Mouse (Mus musculus): ENCODE results near the gene Amn1. TPM values are rescaled to one million over a fixed set of nuclear protein-coding genes. Genes with fewer than 3 reads are reported as not detected.
"Not testable (repeated sequence)": the region's sequence is repeated elsewhere in the genome, so short reads cannot be mapped to it uniquely, and the experiment has no call there.

Gene Amn1
- polyA plus RNA-seq, 1 experiment from 2014 or later = 9.1 TPM

DNA sequence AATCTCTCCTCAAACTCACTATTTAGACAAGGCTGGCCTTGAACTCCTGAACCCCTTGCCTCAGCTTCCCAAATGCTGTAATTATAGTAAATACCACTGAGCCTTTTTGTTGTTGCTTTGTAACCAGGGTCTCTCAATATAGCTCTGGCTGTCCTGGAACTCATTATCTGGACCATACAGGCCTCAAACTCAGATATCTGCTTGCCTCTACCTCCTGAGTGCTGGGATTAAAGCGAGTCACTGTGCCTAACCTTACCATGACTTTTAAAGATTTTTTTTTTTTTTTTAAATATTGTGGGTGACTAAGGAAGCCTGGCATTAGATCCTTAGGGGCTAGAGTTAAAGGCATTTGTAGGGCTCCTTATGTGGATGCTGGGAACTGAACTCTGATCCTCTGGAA, 4.5 kb downstream of the Amn1 start:
- H3K9ac ChIP-seq (replicated peaks) = no peak overlapping the region
- H3K4me1 ChIP-seq (ENCODE audit: insufficient read depth) = peaks cover 8% of the 10 kb centered on the region
- H3K36me3 ChIP-seq (replicated peaks; ENCODE audit: insufficient read depth, low read length) = peaks cover 29% of the 10 kb centered on the region
- no peak overlapping the region for H3K4me2 ChIP-seq (ENCODE audit: low read depth, low read length)
- no peak overlapping the region for H3K27ac ChIP-seq (ENCODE audit: low read depth)
- ATAC-seq (no peak), DNase-seq (no peak)
- TF ChIP-seq EP300 (IDR thresholded peaks at IDR 0.05; ENCODE audit: low read depth) (peak; percentile 63; the same call in 1 of the 2 replicates), CTCF (IDR thresholded peaks at IDR 0.05; ENCODE audit: low read depth) (no peak)
- H3K4me3 ChIP-seq (ENCODE audit: low read depth, low read length) = no peak overlapping the region
- no peaks in the 10 kb centered on the region for H3K27me3 ChIP-seq (ENCODE audit: insufficient read depth, low read length)
- H3K9me3 ChIP-seq (ENCODE audit: low read length) = no peaks in the 10 kb centered on the region
- WGBS (ENCODE audit: insufficient replicate concordance) = 59% methylated on average over 1 of the region's 1 CpGs

DNA sequence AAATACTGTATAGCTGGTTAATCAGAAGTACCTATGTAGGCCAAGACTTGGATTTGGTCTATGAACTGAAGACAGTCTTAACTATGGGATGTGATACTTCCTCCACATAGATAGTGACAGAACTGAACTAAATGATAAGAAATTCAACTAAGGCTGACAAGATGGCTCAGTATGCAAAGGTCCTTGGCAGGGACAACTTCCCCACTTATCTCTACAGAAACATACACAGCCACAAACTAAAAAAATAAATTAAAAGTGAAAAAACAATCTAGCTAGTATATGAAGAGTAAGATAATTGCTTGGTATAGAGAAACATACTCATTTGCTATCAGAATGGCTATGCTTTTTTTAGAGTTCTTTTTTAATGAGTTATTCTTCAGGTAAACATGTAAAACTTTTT, 9.4 kb downstream of the Amn1 start:
- Histone ChIP-seq H3K9me3 (ENCODE audit: low read length) (no peaks in the 10 kb centered on the region), H3K36me3 (replicated peaks; ENCODE audit: insufficient read depth, low read length) (peaks cover 50% of the 10 kb centered on the region), H3K4me2 (ENCODE audit: low read depth, low read length) (no peak overlapping the region), H3K4me1 (ENCODE audit: insufficient read depth) (no peaks in the 10 kb centered on the region), H3K9ac (replicated peaks) (no peak overlapping the region), H3K27ac (ENCODE audit: low read depth) (no peak overlapping the region), H3K4me3 (ENCODE audit: low read depth, low read length) (no peak overlapping the region), H3K27me3 (ENCODE audit: insufficient read depth, low read length) (no peaks in the 10 kb centered on the region)
- TF ChIP-seq CTCF (IDR thresholded peaks at IDR 0.05; ENCODE audit: low read depth) (no peak), EP300 (IDR thresholded peaks at IDR 0.05; ENCODE audit: low read depth) (peak; percentile 72)
- peak; percentile 49; the same call in 1 of the 2 replicates for ATAC-seq
- no peak for DNase-seq

DNA sequence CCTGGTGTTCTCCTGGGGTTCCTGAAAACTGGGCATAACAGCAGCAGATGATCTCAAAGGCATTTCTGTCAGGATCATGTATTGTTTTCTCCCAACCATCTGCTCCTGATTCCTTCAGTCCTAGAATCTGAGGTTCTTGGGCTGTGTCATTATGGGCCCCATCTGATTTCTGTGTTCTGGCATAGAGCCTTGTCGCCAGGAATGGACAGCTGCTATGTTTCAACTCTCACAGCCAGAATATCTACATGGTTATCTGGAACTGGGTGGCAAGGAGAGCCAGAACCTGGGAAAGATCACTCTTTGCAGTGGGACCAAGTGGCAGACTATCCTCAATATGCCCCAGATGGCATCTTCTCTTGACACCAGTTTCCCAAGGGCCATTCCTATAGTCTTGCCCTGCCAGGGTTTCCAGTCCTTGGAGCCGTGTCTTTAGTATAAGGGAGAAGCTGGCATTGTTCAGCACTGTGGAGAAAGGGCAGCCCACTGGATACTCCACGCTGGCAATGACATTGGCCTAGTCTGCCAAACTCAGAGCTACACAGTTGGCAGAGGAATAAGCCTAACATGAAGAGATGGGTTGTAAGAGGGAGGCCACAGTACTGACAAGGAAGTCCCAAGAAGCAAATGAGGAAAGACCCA, 13.5 kb downstream of the Amn1 start:
- no peaks in the 10 kb centered on the region for H3K4me1 ChIP-seq (ENCODE audit: insufficient read depth)
- peaks cover 28% of the 10 kb centered on the region for H3K36me3 ChIP-seq (replicated peaks; ENCODE audit: insufficient read depth, low read length)
- no peak overlapping the region for H3K27ac ChIP-seq (ENCODE audit: low read depth)
- H3K9me3 ChIP-seq (ENCODE audit: low read length) = no peaks in the 10 kb centered on the region
- no peak for ATAC-seq
- no peak overlapping the region for H3K4me2 ChIP-seq (ENCODE audit: low read depth, low read length)
- H3K9ac ChIP-seq (replicated peaks) = no peak overlapping the region
- no peak overlapping the region for H3K4me3 ChIP-seq (ENCODE audit: low read depth, low read length)
- no peak for DNase-seq
- TF ChIP-seq EP300 (IDR thresholded peaks at IDR 0.05; ENCODE audit: low read depth) = no peak
- no peak for TF ChIP-seq CTCF (IDR thresholded peaks at IDR 0.05; ENCODE audit: low read depth)
- 82% methylated on average over 3 of the region's 3 CpGs for WGBS (ENCODE audit: insufficient replicate concordance)
- no peaks in the 10 kb centered on the region for H3K27me3 ChIP-seq (ENCODE audit: insufficient read depth, low read length)

DNA sequence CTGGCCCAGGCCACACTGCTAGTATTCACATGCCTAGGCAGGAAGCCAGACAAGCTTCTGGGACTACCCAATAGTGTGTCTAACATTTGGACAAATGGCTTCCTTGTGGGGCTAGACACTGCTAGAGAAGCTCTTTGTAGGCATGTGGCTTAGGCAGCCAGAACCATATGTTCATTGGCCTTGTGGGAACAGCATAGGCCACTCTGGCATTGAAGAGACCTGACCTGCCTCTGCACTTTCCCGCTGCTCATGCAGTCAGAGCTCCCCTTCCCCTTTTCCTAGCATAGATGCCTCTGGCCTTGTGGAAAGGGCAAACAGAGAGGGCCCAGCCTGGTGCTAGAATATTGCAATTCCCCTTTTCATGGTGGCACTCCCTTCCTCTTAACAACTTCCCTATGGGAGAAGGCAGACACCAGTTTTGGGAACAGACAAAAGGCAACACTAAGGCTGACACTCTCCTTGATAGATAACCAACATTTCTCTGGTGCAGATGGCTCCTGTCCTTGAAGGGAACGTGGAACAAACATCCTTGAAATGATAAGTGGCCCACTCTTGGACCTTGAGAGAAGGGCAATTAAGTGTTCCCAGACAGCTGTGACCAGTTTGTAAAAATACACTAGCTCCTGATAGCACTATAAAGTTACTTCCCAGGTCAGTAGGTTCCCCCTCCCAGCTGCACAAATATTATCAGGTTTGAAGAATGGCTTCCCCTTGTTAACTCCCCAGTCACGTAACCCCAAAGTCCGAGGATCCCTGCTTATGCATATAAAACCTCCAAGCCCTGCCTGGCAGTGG, 14.5 kb downstream of the Amn1 start:
- WGBS (ENCODE audit: insufficient replicate concordance) = 71% methylated on average over 4 of the region's 4 CpGs
- Histone ChIP-seq H3K27ac (ENCODE audit: low read depth) (0 out of 2 replicates have a peak overlapping the region, but pooled peaks have one; percentile 29), H3K27me3 (ENCODE audit: insufficient read depth, low read length) (no peaks in the 10 kb centered on the region), H3K36me3 (replicated peaks; ENCODE audit: insufficient read depth, low read length) (peaks cover 22% of the 10 kb centered on the region), H3K4me2 (ENCODE audit: low read depth, low read length) (no peak overlapping the region), H3K4me1 (ENCODE audit: insufficient read depth) (no peaks in the 10 kb centered on the region), H3K9me3 (ENCODE audit: low read length) (no peaks in the 10 kb centered on the region), H3K9ac (replicated peaks) (no peak overlapping the region), H3K4me3 (ENCODE audit: low read depth, low read length) (no peak overlapping the region)
- DNase-seq (no peak), ATAC-seq (no peak)
- TF ChIP-seq EP300 (IDR thresholded peaks at IDR 0.05; ENCODE audit: low read depth) (no peak), CTCF (IDR thresholded peaks at IDR 0.05; ENCODE audit: low read depth) (no peak)

DNA sequence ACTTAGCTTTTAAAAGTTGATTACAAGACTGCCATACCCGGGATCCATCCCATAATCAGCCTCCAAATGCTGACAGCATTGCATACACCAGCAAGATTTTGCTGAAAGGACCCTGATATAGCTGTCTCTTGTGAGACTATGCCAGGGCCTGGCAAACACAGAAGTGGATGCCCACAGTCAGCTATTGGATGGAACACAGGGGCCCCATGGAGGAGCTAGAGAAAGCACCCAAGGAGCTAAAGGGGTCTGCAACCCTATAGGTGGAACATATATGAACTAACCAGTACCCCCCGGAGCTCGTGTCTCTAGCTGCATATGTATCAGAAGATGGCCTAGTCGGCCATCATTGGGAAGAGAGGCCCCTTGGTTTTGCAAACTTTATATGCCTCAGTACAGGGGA, 18.5 kb downstream of the Amn1 start:
- not testable (repeated sequence) for H3K4me2 ChIP-seq (ENCODE audit: low read depth, low read length); H3K27ac ChIP-seq (ENCODE audit: low read depth); DNase-seq; H3K9ac ChIP-seq (replicated peaks); H3K27me3 ChIP-seq (ENCODE audit: insufficient read depth, low read length); H3K4me3 ChIP-seq (ENCODE audit: low read depth, low read length); H3K9me3 ChIP-seq (ENCODE audit: low read length); H3K4me1 ChIP-seq (ENCODE audit: insufficient read depth); ATAC-seq
- 90% methylated on average over 4 of the region's 4 CpGs for WGBS (ENCODE audit: insufficient replicate concordance)
- H3K36me3 ChIP-seq (replicated peaks; ENCODE audit: insufficient read depth, low read length) = peaks cover 12% of the 10 kb centered on the region

DNA sequence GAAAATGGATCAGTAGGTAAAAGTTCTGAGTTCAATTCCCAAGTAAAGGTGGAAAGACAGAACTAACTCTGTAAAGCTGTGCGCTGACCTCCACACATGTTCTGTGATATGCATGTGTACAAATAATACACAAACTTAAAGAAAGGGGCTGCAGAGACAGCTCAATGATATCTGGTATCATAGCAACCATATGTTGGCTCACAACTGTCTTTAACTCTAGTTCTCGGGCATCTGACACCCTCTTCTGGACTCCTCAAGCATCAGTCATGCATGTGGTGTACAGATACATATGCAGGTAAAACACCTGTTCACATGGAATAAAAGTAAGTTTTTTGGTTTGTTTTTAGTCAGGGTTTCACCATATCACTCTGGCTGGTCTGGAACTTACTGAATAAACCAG, 20.1 kb downstream of the Amn1 start:
- Histone ChIP-seq H3K9ac (replicated peaks) (no peak overlapping the region), H3K4me2 (ENCODE audit: low read depth, low read length) (no peak overlapping the region), H3K27me3 (ENCODE audit: insufficient read depth, low read length) (no peaks in the 10 kb centered on the region), H3K27ac (ENCODE audit: low read depth) (no peak overlapping the region), H3K4me3 (ENCODE audit: low read depth, low read length) (no peak overlapping the region), H3K4me1 (ENCODE audit: insufficient read depth) (no peaks in the 10 kb centered on the region), H3K9me3 (ENCODE audit: low read length) (no peaks in the 10 kb centered on the region), H3K36me3 (replicated peaks; ENCODE audit: insufficient read depth, low read length) (peaks cover 11% of the 10 kb centered on the region; the same call in 1 of the 2 replicates)
- ATAC-seq (no peak), DNase-seq (no peak)
- TF ChIP-seq CTCF (IDR thresholded peaks at IDR 0.05; ENCODE audit: low read depth) (no peak), EP300 (IDR thresholded peaks at IDR 0.05; ENCODE audit: low read depth) (no peak)
- WGBS (ENCODE audit: insufficient replicate concordance) = 83% methylated on average over 2 of the region's 2 CpGs
